Mouse (Mus musculus): ENCODE results near the gene Arhgef28. TPM values are rescaled to one million over a fixed set of nuclear protein-coding genes. Genes with fewer than 3 reads are reported as not detected.

Gene Arhgef28
- polyA plus RNA-seq, 1 experiment from 2014 or later = 12.9 TPM

DNA sequence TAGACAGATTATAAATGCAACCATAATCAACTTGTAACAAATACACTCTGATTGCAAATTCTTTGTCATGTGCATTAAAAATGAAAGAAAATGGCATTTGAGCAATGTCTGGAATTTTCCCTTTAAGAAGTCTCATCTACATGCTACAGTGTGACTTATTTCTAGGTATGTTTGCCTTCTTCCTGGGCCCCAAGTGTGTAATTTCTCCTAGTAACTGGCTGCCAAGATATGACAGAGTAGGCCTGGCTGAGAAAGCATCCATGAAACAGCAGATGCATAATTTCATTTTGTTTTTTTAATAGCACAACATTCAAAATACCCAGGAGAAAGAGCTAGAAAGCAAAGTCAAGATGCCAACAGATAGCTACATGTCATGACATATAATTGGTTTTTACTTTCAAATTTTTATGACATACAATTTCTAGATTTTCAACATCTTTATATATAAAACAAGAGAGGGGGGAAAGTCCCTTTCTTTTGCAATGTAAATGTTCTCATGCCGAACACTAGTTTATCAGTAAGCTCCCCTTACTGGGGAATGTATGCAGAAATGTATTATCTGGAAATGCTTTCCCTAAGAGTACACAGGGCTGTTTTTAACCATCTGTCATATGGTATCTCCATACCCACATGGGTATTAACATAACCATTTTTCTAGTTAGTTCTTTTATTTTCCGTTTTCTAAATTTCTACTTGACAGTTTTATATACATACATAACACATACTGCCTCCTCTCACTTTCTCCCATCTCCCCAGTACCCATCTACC is 201.4 kb downstream of the Arhgef28 start:
- Histone ChIP-seq H3K9me3 (no peaks in the 10 kb centered on the region), H3K4me1 (replicated peaks) (0 out of 2 replicates have a peak, but pooled peaks cover 4% of the 10 kb centered on the region), H3K36me3 (no peaks in the 10 kb centered on the region), H3K4me3 (replicated peaks) (no peak overlapping the region), H3K4me2 (replicated peaks) (no peak overlapping the region), H3K27ac (no peak overlapping the region), H3K27me3 (no peaks in the 10 kb centered on the region), H3K9ac (replicated peaks) (no peak overlapping the region)
- 94% methylated on average over 2 of the region's 2 CpGs for WGBS
- ATAC-seq = no peak

DNA sequence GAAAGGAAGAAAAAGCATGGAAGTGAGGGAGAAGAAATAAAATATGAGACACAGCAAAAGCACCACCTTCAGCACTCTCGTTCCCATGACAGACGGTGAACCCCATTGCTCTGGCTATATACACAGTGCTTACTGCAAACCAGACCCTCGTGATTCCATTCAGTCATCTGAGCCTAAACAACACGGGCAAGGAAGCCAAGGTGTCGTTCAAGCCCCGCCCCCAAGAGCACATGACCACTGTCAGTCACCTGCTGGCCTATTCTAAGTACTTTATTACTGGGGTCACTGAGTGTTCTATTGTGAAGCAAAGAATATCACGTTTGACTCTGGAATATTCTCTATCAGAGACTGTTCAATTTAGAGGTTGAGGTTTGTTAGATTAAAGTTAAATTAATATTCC is 202.5 kb downstream of the Arhgef28 start:
- H3K4me1 ChIP-seq (replicated peaks) = 0 out of 2 replicates have a peak, but pooled peaks cover 8% of the 10 kb centered on the region
- H3K9me3 ChIP-seq = no peaks in the 10 kb centered on the region
- no peak overlapping the region for H3K9ac ChIP-seq (replicated peaks)
- no peaks in the 10 kb centered on the region for H3K27me3 ChIP-seq
- H3K36me3 ChIP-seq = no peaks in the 10 kb centered on the region
- no peak for ATAC-seq
- no peak overlapping the region for H3K27ac ChIP-seq
- H3K4me2 ChIP-seq (replicated peaks) = no peak overlapping the region
- H3K4me3 ChIP-seq (replicated peaks) = no peak overlapping the region
- WGBS = 54% methylated on average over 7 of the region's 7 CpGs

DNA sequence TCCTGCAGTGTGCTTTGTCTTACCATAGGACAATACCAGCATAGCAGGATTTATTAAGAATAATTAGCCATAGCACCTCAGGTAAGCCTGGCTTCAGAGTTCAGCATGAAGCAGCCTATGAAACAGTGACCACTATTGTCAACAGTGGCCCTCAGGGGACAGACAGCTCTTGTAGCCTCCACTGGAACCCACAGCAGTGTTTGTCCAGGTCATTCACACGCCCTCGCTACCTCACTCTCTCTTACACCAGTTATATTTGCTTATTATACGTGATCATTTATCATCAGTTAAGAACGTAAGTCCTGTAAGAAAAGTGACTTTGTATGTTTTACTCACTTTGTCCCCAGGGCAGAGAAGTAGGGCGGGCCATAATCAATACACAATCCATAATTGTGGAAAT is 203.6 kb downstream of the Arhgef28 start:
- ATAC-seq = no peak
- 95% methylated on average over 5 of the region's 5 CpGs for WGBS

DNA sequence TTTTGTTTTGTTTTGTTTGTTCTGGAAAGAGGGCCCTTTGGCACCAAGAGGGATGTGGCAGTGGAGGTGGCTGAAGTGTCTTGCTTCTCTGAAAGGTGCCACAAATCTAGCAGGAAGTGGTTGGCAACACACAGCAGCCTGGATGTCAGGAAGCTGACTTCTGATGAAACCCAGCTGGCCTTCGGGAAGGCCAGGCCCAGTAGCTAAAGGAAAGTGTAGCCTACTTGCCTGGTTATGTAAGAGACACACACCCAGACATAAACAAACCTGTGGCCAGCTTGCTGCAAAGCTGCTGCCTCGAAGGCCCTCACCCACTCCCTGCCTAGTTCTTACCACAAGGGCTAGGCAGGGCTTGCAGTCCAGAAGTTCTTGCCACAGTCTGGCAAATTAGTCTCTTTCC is 204.1 kb downstream of the Arhgef28 start:
- no peaks in the 10 kb centered on the region for H3K9me3 ChIP-seq
- no peaks in the 10 kb centered on the region for H3K36me3 ChIP-seq
- ATAC-seq = no peak
- no peaks in the 10 kb centered on the region for H3K27me3 ChIP-seq
- 0 out of 2 replicates have a peak, but pooled peaks cover 8% of the 10 kb centered on the region for H3K4me1 ChIP-seq (replicated peaks)
- H3K4me2 ChIP-seq (replicated peaks) = no peak overlapping the region
- H3K4me3 ChIP-seq (replicated peaks) = no peak overlapping the region
- H3K9ac ChIP-seq (replicated peaks) = no peak overlapping the region
- no peak overlapping the region for H3K27ac ChIP-seq
- WGBS = 74% methylated on average over 2 of the region's 2 CpGs

More for the DNA sequence above, 203.6 kb downstream of the Arhgef28 start:
- no peaks in the 10 kb centered on the region for H3K9me3 ChIP-seq
- no peaks in the 10 kb centered on the region for H3K36me3 ChIP-seq
- H3K9ac ChIP-seq (replicated peaks) = no peak overlapping the region
- no peaks in the 10 kb centered on the region for H3K27me3 ChIP-seq
- no peak overlapping the region for H3K4me2 ChIP-seq (replicated peaks)
- H3K4me3 ChIP-seq (replicated peaks) = no peak overlapping the region
- H3K27ac ChIP-seq = no peak overlapping the region
- 0 out of 2 replicates have a peak, but pooled peaks cover 8% of the 10 kb centered on the region for H3K4me1 ChIP-seq (replicated peaks)

DNA sequence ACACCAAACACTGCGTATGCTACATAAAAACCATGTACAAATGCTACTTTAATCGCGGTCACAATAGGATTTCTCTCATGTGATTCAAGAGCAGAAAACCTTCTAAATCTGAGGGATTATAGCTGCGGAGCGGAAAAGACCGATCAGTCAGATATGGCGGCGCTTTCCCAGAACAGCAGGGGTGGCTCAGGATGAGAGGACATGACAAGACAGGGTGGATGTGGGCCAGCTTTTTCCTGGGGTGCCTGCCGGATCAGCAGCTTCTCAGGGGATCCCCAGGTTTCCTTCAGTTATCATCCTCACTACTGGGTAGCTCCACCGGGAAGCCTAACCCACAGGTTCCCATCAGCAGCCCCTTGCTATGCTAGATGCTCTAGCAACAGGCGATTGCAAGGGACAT is 204.5 kb downstream of the Arhgef28 start:
- no peaks in the 10 kb centered on the region for H3K36me3 ChIP-seq
- WGBS = 65% methylated on average over 11 of the region's 11 CpGs
- no peak overlapping the region for H3K9ac ChIP-seq (replicated peaks)
- no peak overlapping the region for H3K27ac ChIP-seq
- 0 out of 2 replicates have a peak, but pooled peaks cover 8% of the 10 kb centered on the region for H3K4me1 ChIP-seq (replicated peaks)
- no peak overlapping the region for H3K4me3 ChIP-seq (replicated peaks)
- ATAC-seq = no peak
- H3K27me3 ChIP-seq = no peaks in the 10 kb centered on the region
- H3K4me2 ChIP-seq (replicated peaks) = no peak overlapping the region
- no peaks in the 10 kb centered on the region for H3K9me3 ChIP-seq

DNA sequence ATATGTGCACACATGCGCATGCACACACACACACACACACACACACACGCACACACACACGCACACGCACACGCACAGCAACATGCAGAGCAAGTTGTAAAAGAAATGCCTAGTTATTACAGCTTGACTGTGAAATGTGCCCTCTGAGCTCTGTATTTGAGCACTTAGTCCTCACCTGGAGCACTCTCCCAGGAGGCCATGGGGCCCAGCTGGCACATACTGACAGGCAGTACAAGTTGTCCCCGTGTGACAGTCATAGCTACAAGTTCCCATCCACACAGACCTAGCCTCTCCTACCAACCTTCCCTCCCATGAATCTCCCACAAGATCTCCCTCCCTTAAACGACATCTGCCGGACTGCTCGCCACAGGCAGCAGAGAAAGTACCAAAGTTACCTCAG is 205.4 kb downstream of the Arhgef28 start:
- H3K4me2 ChIP-seq (replicated peaks) = no peak overlapping the region
- H3K4me3 ChIP-seq (replicated peaks) = no peak overlapping the region
- H3K27me3 ChIP-seq = no peaks in the 10 kb centered on the region
- no peak for ATAC-seq
- H3K9ac ChIP-seq (replicated peaks) = no peak overlapping the region
- no peak overlapping the region for H3K27ac ChIP-seq
- 0 out of 2 replicates have a peak, but pooled peaks cover 8% of the 10 kb centered on the region for H3K4me1 ChIP-seq (replicated peaks)
- no peaks in the 10 kb centered on the region for H3K9me3 ChIP-seq
- H3K36me3 ChIP-seq = no peaks in the 10 kb centered on the region
- WGBS = 93% methylated on average over 9 of the region's 9 CpGs

DNA sequence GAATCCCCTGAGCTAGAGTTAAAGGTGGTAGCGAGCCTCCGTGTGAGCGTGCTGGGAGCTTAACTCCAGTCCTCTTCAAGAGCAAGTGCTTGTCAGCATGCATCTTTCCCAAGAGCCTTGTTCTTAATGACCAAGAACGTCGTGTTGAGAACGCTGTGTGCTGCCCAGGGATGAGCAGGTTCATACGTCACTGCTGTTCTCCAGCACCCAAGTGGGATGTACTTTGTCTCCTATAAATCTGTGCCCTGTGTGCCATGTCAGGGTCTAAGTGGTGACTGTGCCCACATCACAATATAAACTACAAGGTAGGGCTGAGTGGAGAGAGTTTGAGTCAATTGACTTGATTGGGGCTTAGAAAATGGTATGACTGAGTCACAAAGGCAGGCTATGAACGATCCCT is 207.1 kb downstream of the Arhgef28 start:
- Histone ChIP-seq H3K9me3 (no peaks in the 10 kb centered on the region), H3K9ac (replicated peaks) (no peak overlapping the region), H3K27ac (no peak overlapping the region), H3K4me1 (replicated peaks) (0 out of 2 replicates have a peak, but pooled peaks cover 8% of the 10 kb centered on the region), H3K36me3 (no peaks in the 10 kb centered on the region), H3K27me3 (no peaks in the 10 kb centered on the region), H3K4me3 (replicated peaks) (no peak overlapping the region), H3K4me2 (replicated peaks) (no peak overlapping the region)
- ATAC-seq = no peak
- WGBS = 76% methylated on average over 8 of the region's 8 CpGs

DNA sequence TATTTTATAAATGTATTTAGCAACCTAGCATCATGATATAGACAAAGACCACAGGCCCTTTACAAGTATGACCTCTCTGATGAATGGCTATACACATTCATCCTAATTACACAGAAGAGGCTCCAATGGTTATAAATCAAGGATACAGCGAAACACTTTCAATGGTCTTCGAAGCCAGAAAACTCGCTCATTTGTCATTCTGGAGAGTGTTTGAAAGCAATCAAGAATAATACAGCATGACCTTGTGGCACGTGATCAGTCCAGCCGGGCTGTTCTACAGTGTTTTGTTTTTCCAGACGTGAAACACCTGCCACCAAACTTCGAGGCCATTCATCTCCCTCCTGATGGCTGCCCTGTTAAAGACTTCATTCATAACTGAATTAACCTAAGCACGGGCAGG is 207.7 kb downstream of the Arhgef28 start:
- Histone ChIP-seq H3K4me3 (replicated peaks) (no peak overlapping the region), H3K9me3 (no peaks in the 10 kb centered on the region), H3K36me3 (no peaks in the 10 kb centered on the region), H3K27ac (no peak overlapping the region), H3K4me2 (replicated peaks) (no peak overlapping the region), H3K4me1 (replicated peaks) (0 out of 2 replicates have a peak, but pooled peaks cover 8% of the 10 kb centered on the region), H3K9ac (replicated peaks) (no peak overlapping the region), H3K27me3 (no peaks in the 10 kb centered on the region)
- no peak for ATAC-seq
- WGBS = 45% methylated on average over 8 of the region's 8 CpGs

DNA sequence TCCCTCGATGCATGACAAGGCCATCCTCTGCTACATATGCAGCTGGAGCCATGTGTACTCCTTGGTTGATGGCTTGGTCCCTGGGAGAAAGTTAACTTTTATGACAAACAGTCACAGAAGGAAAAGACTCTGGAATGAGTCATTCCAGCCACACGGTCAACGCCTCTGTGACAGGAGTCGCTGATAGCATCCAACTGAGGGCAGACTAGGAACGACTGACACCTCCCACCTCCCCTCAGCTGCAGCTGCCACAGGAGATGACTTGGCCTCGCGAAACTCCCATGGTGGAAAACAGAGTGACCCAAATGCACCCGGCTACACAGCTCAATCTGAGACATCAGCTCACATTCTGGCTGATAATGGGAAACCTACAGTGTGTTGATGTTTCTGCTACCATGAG is 215.3 kb downstream of the Arhgef28 start:
- no peaks in the 10 kb centered on the region for H3K9me3 ChIP-seq
- 82% methylated on average over 8 of the region's 8 CpGs for WGBS
- no peak for ATAC-seq

DNA sequence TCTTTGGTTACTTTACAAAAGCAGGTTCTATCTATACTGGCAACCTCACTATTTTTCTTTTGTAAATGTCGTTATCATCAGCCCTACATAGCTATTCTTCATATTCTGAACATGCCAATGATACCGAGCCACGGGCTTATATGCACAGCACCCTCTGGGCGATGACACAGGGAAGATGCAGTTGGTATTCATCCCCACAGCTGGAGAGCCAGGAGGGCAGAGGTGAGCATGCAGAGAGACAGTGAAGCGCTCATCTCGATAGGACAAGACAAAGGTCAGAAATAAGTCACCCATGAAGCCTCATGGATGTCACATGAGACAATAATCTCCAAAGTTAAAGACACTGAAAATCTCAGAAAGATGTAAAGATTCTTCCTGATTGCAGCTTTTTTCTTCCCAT is 217.4 kb downstream of the Arhgef28 start:
- WGBS = 84% methylated on average over 6 of the region's 6 CpGs
- H3K4me1 ChIP-seq (replicated peaks) = no peaks in the 10 kb centered on the region
- no peak for ATAC-seq
- no peaks in the 10 kb centered on the region for H3K27me3 ChIP-seq
- no peaks in the 10 kb centered on the region for H3K9me3 ChIP-seq
- H3K36me3 ChIP-seq = no peaks in the 10 kb centered on the region
- no peak overlapping the region for H3K9ac ChIP-seq (replicated peaks)
- H3K27ac ChIP-seq = no peak overlapping the region
- H3K4me2 ChIP-seq (replicated peaks) = no peak overlapping the region
- H3K4me3 ChIP-seq (replicated peaks) = no peak overlapping the region

More for the DNA sequence above, 215.3 kb downstream of the Arhgef28 start:
- Histone ChIP-seq H3K36me3 (no peaks in the 10 kb centered on the region), H3K4me3 (replicated peaks) (no peak overlapping the region), H3K27me3 (no peaks in the 10 kb centered on the region), H3K27ac (no peak overlapping the region), H3K4me2 (replicated peaks) (no peak overlapping the region), H3K9ac (replicated peaks) (no peak overlapping the region), H3K4me1 (replicated peaks) (no peaks in the 10 kb centered on the region)

DNA sequence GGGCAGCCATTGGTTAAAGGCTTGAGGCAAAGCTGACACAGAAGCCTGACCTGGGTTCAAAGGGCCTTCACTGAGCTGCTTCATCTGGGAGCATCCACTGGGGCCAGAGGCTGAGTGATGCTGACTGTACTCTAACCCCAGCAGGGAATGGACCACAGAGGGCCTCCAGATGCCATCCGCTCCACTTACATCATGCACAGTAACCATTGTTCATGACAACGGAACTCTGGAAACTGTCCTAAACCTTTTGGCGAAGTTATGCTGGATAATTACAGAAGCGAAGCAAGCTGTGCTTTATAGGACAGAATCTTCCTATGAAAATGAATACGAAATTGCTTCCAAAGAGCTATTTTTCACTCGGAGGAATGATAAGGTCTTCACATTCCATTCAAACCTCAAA is 219.5 kb downstream of the Arhgef28 start:
- no peaks in the 10 kb centered on the region for H3K36me3 ChIP-seq
- H3K4me1 ChIP-seq (replicated peaks) = peaks cover 2% of the 10 kb centered on the region
- H3K9me3 ChIP-seq = no peaks in the 10 kb centered on the region
- 89% methylated on average over 6 of the region's 6 CpGs for WGBS
- H3K27ac ChIP-seq = no peak overlapping the region
- no peak overlapping the region for H3K4me2 ChIP-seq (replicated peaks)
- no peaks in the 10 kb centered on the region for H3K27me3 ChIP-seq
- H3K9ac ChIP-seq (replicated peaks) = no peak overlapping the region
- no peak overlapping the region for H3K4me3 ChIP-seq (replicated peaks)
- ATAC-seq = no peak

DNA sequence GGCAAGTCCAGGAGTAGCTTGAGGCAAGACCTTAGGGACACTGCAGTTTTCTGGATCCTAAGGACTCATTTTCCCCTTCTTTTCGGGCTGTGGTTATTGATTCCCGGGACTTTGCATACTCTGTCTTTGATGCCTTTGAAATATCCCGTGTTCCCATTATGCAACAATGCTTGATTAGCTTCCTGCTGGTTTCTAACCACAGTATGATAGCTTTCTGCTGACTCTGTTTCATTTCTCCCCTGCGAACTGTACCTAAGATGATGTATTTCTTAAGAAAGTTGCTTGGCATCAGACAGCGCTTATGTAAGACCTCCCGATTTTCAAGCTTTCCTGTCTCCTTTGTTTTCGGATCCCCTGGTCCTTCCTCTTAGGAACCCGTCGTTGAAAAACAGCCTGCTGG is 229.1 kb downstream of the Arhgef28 start:
- H3K4me2 ChIP-seq (replicated peaks) = no peak overlapping the region
- no peak overlapping the region for H3K9ac ChIP-seq (replicated peaks)
- no peaks in the 10 kb centered on the region for H3K36me3 ChIP-seq
- no peaks in the 10 kb centered on the region for H3K9me3 ChIP-seq
- no peak overlapping the region for H3K27ac ChIP-seq
- ATAC-seq = no peak
- H3K27me3 ChIP-seq = no peaks in the 10 kb centered on the region
- WGBS = 83% methylated on average over 9 of the region's 9 CpGs
- H3K4me3 ChIP-seq (replicated peaks) = no peak overlapping the region
- H3K4me1 ChIP-seq (replicated peaks) = peaks cover 4% of the 10 kb centered on the region

DNA sequence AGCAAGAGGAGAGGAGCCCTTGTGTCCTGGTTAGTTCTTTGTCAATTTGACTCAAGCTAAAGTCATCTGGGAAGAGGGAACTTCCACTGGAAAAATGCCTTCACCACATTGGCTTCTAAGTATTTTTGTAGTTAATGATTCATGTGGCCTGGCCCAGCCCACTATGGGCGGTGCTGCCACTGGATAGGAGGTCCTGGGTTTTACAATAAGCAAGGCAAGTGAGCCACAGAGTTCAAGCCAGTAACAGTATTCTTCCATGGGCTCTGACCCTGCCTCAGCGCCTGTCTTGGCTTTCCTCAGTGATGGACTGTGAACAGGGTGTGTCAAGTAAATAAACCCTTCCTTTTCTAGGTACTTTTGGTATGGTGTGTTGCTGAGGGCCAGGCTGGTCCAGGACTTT is 229.6 kb downstream of the Arhgef28 start:
- Histone ChIP-seq H3K4me3 (replicated peaks) (no peak overlapping the region), H3K9ac (replicated peaks) (no peak overlapping the region), H3K27ac (no peak overlapping the region), H3K36me3 (no peaks in the 10 kb centered on the region), H3K27me3 (no peaks in the 10 kb centered on the region), H3K4me2 (replicated peaks) (no peak overlapping the region), H3K9me3 (no peaks in the 10 kb centered on the region), H3K4me1 (replicated peaks) (peaks cover 1% of the 10 kb centered on the region)
- ATAC-seq = no peak
- 89% methylated on average over 2 of the region's 2 CpGs for WGBS

Data from midbrain, embryonic 13.5 days (tissue).